Mouse (Mus musculus) embryonic fibroblast, embryonic 13.5 days (primary cell): ENCODE results near the gene Lrrc61. TPM values are rescaled to one million over a fixed set of nuclear protein-coding genes. Genes with fewer than 3 reads are reported as not detected.

Experiments used
- H3K27ac ChIP-seq: 2 replicates; pipeline ENCODE4 v1.5.1; 2012; ENCODE audit warnings: low read length, control low read depth, inconsistent platforms; ENCODE audit not compliant: insufficient read depth
- H3K4me1 ChIP-seq: 2 replicates; pipeline ENCODE4 v1.6.1; 2011; ENCODE audit warnings: low read length; ENCODE audit not compliant: control insufficient read depth, insufficient read depth
- H3K4me3 ChIP-seq: 2 replicates; pipeline ENCODE4 v1.5.1; 2011; ENCODE audit warnings: mild to moderate bottlenecking, control low read depth, low read length; ENCODE audit not compliant: insufficient read depth
- CTCF ChIP-seq: IDR thresholded peaks from 2 replicates; pipeline ENCODE4 v1.5.1; 2011; ENCODE audit warnings: mild to moderate bottlenecking, control low read depth, low read length, moderate library complexity, borderline replicate concordance; ENCODE audit not compliant: insufficient read depth
- POLR2A ChIP-seq: IDR thresholded peaks from 2 replicates; pipeline ENCODE4 v1.6.1; 2011; ENCODE audit warnings: low read depth, mild to moderate bottlenecking, control low read depth, low read length, moderate library complexity
- polyA plus RNA-seq: library from polyadenylated mRNA; stranded (reverse); fragments of >200 nt; gene quantifications from 2 replicates; pipeline ENCODE4 v1.2.4, GENCODE M21; 2011; ENCODE audit warnings: low read depth; ENCODE audit not compliant: missing spikeins, insufficient read length

The Lrrc61 gene
- polyA plus RNA-seq, 1 experiment: 9.2 TPM

DNA sequence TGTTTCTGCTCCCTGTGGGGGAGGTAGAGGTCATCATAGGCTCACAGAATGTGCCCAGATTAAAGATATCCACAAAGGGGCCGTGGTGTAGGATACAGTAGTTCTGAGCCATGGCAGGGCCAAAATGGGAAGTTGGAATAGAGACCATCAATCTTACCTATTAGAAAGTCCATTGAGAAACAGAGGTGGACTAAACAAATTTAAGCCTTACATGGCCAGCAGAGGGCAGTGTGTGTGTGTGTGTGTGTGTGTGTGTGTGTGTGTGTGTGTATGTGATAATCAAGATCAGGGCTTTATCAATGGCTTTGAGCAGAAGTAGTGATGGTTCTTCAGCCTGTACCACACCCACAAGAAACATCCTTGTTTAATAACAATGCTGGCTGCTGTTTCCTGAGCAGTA lies 8.3 kb upstream of the Lrrc61 start:
- H3K27ac ChIP-seq: peak overlapping the region; percentile 42; the same call in 1 of the 2 replicates
- H3K4me1 ChIP-seq: peaks cover 21% of the 10 kb centered on the region
- TF ChIP-seq CTCF (no peak; the same call in 1 of the 2 replicates), POLR2A (no peak)
- H3K4me3 ChIP-seq: no peak overlapping the region

DNA sequence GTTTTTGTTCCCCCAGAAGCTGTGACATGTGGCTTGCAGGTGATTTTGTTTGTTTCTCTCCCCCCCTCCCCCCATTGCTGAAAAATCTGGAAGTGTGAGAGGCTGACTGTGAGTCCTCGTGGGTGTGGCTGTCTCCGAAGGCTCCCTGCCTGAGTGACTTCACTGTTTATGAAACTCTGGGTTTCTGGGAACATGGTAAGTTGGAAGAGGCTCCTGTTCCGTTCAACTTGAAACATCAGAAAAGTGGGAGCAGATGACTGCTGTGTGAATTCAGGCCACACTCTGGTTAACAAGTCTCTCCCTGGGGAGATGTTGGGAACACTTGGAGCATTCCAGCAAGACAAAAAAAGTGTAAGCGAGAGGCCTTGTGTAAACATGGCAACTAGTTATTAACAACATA lies 7.7 kb upstream of the Lrrc61 start:
- peak overlapping the region; percentile 42; the same call in 1 of the 2 replicates for H3K27ac ChIP-seq
- peaks cover 17% of the 10 kb centered on the region for H3K4me1 ChIP-seq
- no peak overlapping the region for H3K4me3 ChIP-seq
- TF ChIP-seq POLR2A: no peak
- TF ChIP-seq CTCF: no peak

DNA sequence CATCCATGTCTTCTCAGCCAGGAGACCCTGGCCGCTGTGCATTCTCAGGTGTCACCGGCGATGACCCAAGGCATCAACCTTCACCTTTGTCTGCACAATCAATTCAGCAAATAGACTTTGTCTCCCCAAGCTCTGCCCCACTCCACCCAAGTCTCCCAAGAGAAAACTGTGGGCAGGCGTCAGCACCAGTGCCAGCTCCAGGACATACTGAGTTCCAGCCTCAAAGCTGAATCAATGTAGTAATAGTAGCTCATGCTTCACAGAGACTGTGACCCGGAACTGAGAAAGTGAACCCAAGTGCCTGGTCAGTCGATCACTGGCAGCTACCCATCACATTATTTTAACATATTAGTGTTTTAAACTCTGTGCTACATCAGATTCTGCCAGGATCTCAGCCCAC lies 6.3 kb upstream of the Lrrc61 start:
- H3K27ac ChIP-seq: no peak overlapping the region
- no peak overlapping the region for H3K4me3 ChIP-seq
- TF ChIP-seq CTCF (no peak), POLR2A (no peak)
- H3K4me1 ChIP-seq: peaks cover 7% of the 10 kb centered on the region; the same call in 1 of the 2 replicates

DNA sequence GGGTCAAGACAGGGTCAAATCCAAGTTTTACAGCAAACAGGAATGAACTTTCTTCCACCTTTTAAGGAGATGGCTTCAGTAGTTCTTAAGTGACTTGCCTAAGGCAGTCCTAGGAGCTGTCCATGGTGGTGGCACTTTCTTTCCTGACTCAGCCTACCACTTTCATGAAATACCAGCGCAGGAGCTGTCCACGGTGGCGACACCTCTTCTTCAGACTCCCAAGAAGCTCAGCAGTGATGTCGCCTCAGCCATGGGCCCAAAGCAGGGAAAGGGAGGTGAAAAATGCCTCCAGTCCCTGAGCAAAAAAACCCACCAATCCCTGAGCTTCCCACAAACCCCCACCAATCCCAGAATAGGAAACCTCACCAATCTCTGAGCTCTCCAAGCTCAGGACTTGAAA lies 1.7 kb upstream of the Lrrc61 start:
- Histone ChIP-seq H3K27ac (no peak overlapping the region), H3K4me1 (no peaks in the 10 kb centered on the region), H3K4me3 (no peak overlapping the region)
- TF ChIP-seq CTCF: no peak
- no peak for TF ChIP-seq POLR2A

DNA sequence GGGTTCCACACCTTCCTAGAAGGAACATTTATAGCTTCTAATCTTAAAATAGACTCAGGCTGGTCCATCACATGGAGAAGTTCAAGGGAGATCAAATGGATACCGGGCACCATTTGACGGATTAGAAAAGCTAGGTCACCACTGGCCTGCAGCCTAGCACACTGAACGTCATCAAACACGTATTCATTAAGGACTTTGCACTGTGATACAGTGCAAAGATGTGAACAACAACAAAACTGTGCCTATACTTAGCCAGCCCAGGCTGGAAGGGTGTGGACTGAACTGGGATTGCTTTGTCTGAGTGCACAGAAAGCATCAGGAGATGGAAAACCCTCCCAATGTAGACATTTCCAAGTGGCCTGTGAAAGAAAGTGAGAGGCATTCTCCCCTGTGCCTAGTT lies 777 bp upstream of the Lrrc61 start:
- TF ChIP-seq CTCF (no peak), POLR2A (no peak)
- H3K4me1 ChIP-seq: no peaks in the 10 kb centered on the region
- H3K4me3 ChIP-seq: no peak overlapping the region
- H3K27ac ChIP-seq: peak overlapping the region; percentile 77; the same call in 1 of the 2 replicates

DNA sequence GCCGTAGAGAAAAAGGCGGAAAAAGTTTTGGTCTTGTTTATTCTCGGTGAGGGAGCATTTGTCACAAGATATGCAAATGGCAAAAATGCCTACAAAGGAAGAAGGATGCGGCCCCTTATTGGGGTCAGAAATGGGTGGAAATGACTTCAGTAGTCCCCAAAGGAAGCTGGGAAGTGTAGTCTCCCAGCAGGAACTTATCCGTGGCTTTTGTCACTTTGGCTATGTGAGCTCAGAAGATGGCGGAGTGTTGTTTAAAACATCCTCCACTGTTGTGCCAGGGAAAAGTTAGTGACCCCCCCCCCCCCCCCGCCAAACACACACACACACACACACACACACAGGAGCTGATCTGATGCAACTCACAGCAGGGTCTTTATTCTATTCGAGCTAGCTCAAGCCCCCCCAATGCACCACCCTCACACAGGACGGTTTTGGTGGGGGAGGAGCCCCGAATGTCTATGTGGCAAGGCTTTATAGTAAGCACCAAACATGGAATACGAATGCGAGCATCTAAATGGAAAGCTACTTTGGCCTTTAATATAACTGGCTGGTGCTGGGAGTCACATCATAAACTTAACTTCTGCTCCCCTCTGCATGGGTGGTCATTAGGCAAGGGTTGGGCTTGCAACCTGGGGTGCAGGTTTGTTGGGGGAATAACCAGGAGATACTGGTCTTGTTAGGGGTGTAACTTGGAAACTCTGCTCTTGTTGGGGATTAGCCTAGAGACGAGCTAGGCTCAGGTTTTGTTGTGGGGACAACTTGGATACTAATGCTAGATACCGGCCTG lies 701 bp downstream of the Lrrc61 start:
- TF ChIP-seq POLR2A: no peak; the same call in 1 of the 2 replicates
- TF ChIP-seq CTCF: no peak
- H3K27ac ChIP-seq: peak overlapping the region; percentile 90
- no peaks in the 10 kb centered on the region for H3K4me1 ChIP-seq
- peak overlapping the region; percentile 44 for H3K4me3 ChIP-seq

- no peak overlapping the region for H3K27ac ChIP-seq
- no peak for TF ChIP-seq CTCF
- TF ChIP-seq POLR2A: no peak
- H3K4me1 ChIP-seq: no peaks in the 10 kb centered on the region
- no peak overlapping the region for H3K4me3 ChIP-seq
Measured at GRCm38 (mm10) chr6:48555956-48556355, 1.4 kb downstream of the Lrrc61 start.

GRCm38 (mm10) chr6:48565693-48566310 lies 11.2 kb downstream of the Lrrc61 start:
- H3K4me1 ChIP-seq: peaks cover 6% of the 10 kb centered on the region
- TF ChIP-seq POLR2A: no peak
- no peak for TF ChIP-seq CTCF
- H3K27ac ChIP-seq: no peak overlapping the region
- H3K4me3 ChIP-seq: no peak overlapping the region

- no peak overlapping the region for H3K27ac ChIP-seq
- TF ChIP-seq CTCF: no peak
- no peak for TF ChIP-seq POLR2A
- no peak overlapping the region for H3K4me3 ChIP-seq
- peaks cover 6% of the 10 kb centered on the region for H3K4me1 ChIP-seq
Measured at GRCm38 (mm10) chr6:48566312-48566711, 11.7 kb downstream of the Lrrc61 start.
